Mouse (Mus musculus) bone marrow macrophage, adult 2 months (primary cell): ENCODE data around the gene Ankrd35.

Source experiments
- CTCF ChIP-seq: IDR thresholded peaks from 2 replicates; pipeline ENCODE4 v1.5.1; 2012; ENCODE audit warnings: low read depth, mild to moderate bottlenecking, low read length, moderate library complexity
- POLR2A ChIP-seq: IDR thresholded peaks from 2 replicates; pipeline ENCODE4 v1.6.1; 2012; ENCODE audit warnings: mild to moderate bottlenecking, low read depth, low read length, borderline replicate concordance

DNA sequence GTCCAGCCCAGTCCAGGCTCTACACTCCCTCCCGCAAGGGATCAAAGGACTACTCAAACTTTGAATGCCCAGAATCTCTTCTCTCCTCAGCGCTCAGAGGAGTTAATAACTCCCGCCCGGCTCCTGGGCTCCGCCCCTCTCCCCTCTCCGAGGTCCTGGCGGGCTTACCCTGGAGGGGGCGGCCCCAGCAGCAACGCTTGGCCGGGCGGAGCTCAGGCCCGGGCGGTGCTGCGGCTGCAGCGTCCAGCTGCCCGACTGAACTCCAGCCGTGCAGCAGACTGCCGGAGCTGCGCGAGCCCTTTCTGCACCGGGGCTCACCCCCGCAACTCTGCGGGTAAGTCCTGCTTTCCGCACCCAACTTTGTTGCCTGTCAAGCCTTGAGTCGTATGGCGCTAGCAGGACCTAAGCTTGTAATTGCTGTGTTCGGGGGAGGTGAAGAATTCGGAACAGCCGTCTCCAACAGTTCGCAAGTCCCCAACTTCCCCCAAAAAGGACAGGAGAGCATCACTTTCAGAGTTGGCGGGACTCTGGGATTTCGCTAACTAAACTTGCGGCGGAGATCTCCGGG, 26.4 kb downstream of the Ankrd35 start, which contains the start of gene Pias3:
- no peak for TF ChIP-seq CTCF
- TF ChIP-seq POLR2A = no peak
